Mouse (Mus musculus): ENCODE measurements around the gene Vstm5.

- TF ChIP-seq CTCF (IDR thresholded peaks at IDR 0.05; ENCODE audit: low read depth) (no peak), EP300 (optimal IDR thresholded peaks at IDR 0.05) (no peak)
These were observed 25.1 kb upstream of the Vstm5 start for GRCm38 (mm10) chr9:15213695-15214094.

Data from stomach, postnatal 0 days (tissue).